Mouse (Mus musculus): ENCODE results near the gene Zfp36l1.

GRCm38 (mm10) chr12:80151821-80152220 is 39.0 kb upstream of the Zfp36l1 start:
- TF ChIP-seq POLR2A (IDR thresholded peaks at IDR 0.05; ENCODE audit: insufficient read depth, low read depth, low read length) (no peak), CTCF (IDR thresholded peaks at IDR 0.05; ENCODE audit: insufficient read depth, low read depth, low read length) (no peak)
